Mouse (Mus musculus) adrenal gland, postnatal 0 days (tissue): ENCODE results near the gene Zfand2b. TPM values are rescaled to one million over a fixed set of nuclear protein-coding genes. Genes with fewer than 3 reads are reported as not detected.

Experiments used
- microRNA-seq: library from miRNA; unstranded; fragments of <30 nt; microRNA quantifications from one replicate; pipeline ENCODE4, GENCODE M21; 2016; ENCODE audit warnings: borderline replicate concordance; ENCODE audit not compliant: insufficient number of aligned reads
- polyA plus RNA-seq: library from polyadenylated mRNA; unstranded; fragments of >200 nt; fragmentation: Nextera tagmentation; extraction: Ambion mirVana; gene quantifications from 2 replicates; pipeline ENCODE4 v1.2.1, GENCODE M21; 2015

Gene Zfand2b
- polyA plus RNA-seq: 41.2 and 47.4 TPM in 2 replicates

GRCm38 (mm10) chr1:75168472-75169464, at the start of gene Zfand2b:
Gene Zfand2b (plus strand): TSS chr1:75168646.

GRCm38 (mm10) chr1:75124346-75125321, 43.8 kb upstream of the Zfand2b start, which contains the start of gene Nhej1:
Gene Nhej1 (minus strand): TSS chr1:75125200.

GRCm38 (mm10) chr1:75133421-75134207, 34.8 kb upstream of the Zfand2b start, which contains the start of gene Slc23a3:
Gene Slc23a3 (minus strand): TSS chr1:75133890.

GRCm38 (mm10) chr1:75142301-75143261, 25.9 kb upstream of the Zfand2b start, which contains the start of the genes Cnppd1 and Retreg2:
Gene Cnppd1 (minus strand): TSS chr1:75142711.
Gene Retreg2 (plus strand): TSS chr1:75142778.

GRCm38 (mm10) chr1:75180105-75180590, 11.7 kb downstream of the Zfand2b start, which contains the start of gene Abcb6:
Gene Abcb6 (minus strand): TSS chr1:75180392.

GRCm38 (mm10) chr1:75191622-75192402, 23.4 kb downstream of the Zfand2b start, which contains the start of the genes Ankzf1 and Atg9a:
Gene Ankzf1 (plus strand): TSS chr1:75192151.
Gene Atg9a (minus strand): TSS chr1:75192196.

GRCm38 (mm10) chr1:75210136-75211087, 42.0 kb downstream of the Zfand2b start, which contains the start of the genes Glb1l and Stk16:
Gene Glb1l (minus strand): TSS chr1:75210813.
Gene Stk16 (plus strand): TSS chr1:75210838.

GRCm38 (mm10) chr1:75219531-75219930, 51.1 kb downstream of the Zfand2b start, which contains the start of gene Tuba4a:
Gene Tuba4a (minus strand): TSS chr1:75219865.

Small RNA genes lying within 50 kb of the gene (microRNA-seq; reads per million reads assigned to microRNA genes)
- gene Gm27943: not detected

Other genes starting within 250 kb of the Zfand2b start
- not detected in 2 replicates for gene Cfap65, start 233.0 kb upstream of the Zfand2b start, polyA plus RNA-seq
- 0.14 and 0.22 TPM in 2 replicates for gene Ihh, start 217.0 kb upstream of the Zfand2b start, polyA plus RNA-seq
- gene Nhej1, start 43.4 kb upstream of the Zfand2b start, polyA plus RNA-seq: 6.6 and 7.8 TPM in 2 replicates
- 0.58 and 1.6 TPM in 2 replicates for gene Slc23a3, start 34.8 kb upstream of the Zfand2b start, polyA plus RNA-seq
- gene Cnppd1, start 25.9 kb upstream of the Zfand2b start, polyA plus RNA-seq: 27.1 and 45.5 TPM in 2 replicates
- gene Retreg2, start 25.9 kb upstream of the Zfand2b start, polyA plus RNA-seq: 61.8 and 69.4 TPM in 2 replicates
- gene Abcb6, start 11.7 kb downstream of the Zfand2b start, polyA plus RNA-seq: 17.2 and 24.7 TPM in 2 replicates
- gene Ankzf1, start 23.5 kb downstream of the Zfand2b start, polyA plus RNA-seq: 11.5 and 19.9 TPM in 2 replicates
- gene Atg9a, start 23.6 kb downstream of the Zfand2b start, polyA plus RNA-seq: 23.3 and 27.3 TPM in 2 replicates
- gene Glb1l, start 42.2 kb downstream of the Zfand2b start, polyA plus RNA-seq: 8.6 and 14.4 TPM in 2 replicates
- gene Stk16, start 42.2 kb downstream of the Zfand2b start, polyA plus RNA-seq: 65.9 and 90.8 TPM in 2 replicates
- 20.2 and 27.9 TPM in 2 replicates for gene Tuba4a, start 51.2 kb downstream of the Zfand2b start, polyA plus RNA-seq
- gene A630095N17Rik, start 63.5 kb downstream of the Zfand2b start, polyA plus RNA-seq: not detected in 2 replicates
- 21.8 and 24.0 TPM in 2 replicates for gene Dnajb2, start 67.8 kb downstream of the Zfand2b start, polyA plus RNA-seq
- 33.3 and 44.0 TPM in 2 replicates for gene Ptprn, start 95.9 kb downstream of the Zfand2b start, polyA plus RNA-seq
- 153 and 191 TPM in 2 replicates for gene Resp18, start 109.8 kb downstream of the Zfand2b start, polyA plus RNA-seq
- gene Dnpep, start 149.3 kb downstream of the Zfand2b start, polyA plus RNA-seq: 133 and 170 TPM in 2 replicates
- 22.3 and 29.9 TPM in 2 replicates for gene Des, start 191.7 kb downstream of the Zfand2b start, polyA plus RNA-seq
- gene Speg, start 206.7 kb downstream of the Zfand2b start, polyA plus RNA-seq: 37.1 and 42.3 TPM in 2 replicates